ENCODE assay signal across 22 mouse cellular contexts in the genomic region with DNA sequence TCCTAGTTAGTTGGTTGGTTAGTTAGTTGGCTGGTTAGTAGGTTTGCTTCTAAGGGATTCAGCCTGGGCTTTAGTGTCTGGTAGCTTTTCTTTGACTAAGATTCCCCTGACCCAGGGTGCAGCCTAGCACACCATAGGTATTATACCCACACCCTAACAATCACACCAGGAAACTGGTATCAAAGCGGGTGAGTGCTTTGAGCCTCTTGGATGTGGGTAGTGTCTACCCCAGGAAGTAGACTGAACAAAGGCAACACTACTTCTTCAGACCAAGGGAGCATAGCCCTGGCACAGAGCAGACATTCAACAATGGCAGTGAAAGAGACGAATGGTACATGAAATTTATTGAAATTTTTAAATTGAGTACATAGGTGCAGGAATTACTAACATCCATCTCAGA. TPM values are rescaled to one million over a fixed set of nuclear protein-coding genes. Genes with fewer than 3 reads are reported as not detected.
DNase-seq lines count a peak whose midpoint lies in the region; ATAC-seq lines count a peak whose summit lies in the region.
"Had no signal": no experiment of that assay in that cellular context is flagged by ENCODE, and none has a peak within 500 bp of the region (broad histone marks: within the 10 kb centered on the region; RNA-seq: fewer than 3 reads in every experiment).

No protein-coding gene starts in this region.

- ATAC-seq in CD4-positive, CD25-positive, alpha-beta regulatory T cell, adult 4 months, result no peak
- ATAC-seq in kidney, embryonic 14.5 days (ENCODE audit: low FRiP score, low TSS enrichment), result no peak
- ATAC-seq: activated CD4-positive, CD25-positive, alpha-beta regulatory T cell, adult 4 months; forebrain, postnatal 0 days; hindbrain, embryonic 16.5 days had no signal

- H3K36me3 ChIP-seq in kidney, embryonic 14.5 days (ENCODE audit: control insufficient read depth, insufficient read depth, low read length), result no peaks in the 10 kb centered on the region
- H3K36me3 ChIP-seq: embryonic facial prominence, embryonic 13.5 days; forebrain, embryonic 12.5 days; heart, embryonic 10.5 days; hindbrain, embryonic 12.5 days had no signal

- 78% methylated on average over 2 of the region's 2 CpGs for WGBS in kidney, embryonic 14.5 days

- H3K27ac ChIP-seq in kidney, embryonic 14.5 days (ENCODE audit: low read depth, low read length), result no peak overlapping the region
- H3K27ac ChIP-seq: embryonic facial prominence, embryonic 13.5 days; forebrain, embryonic 12.5 days; heart, embryonic 10.5 days; hindbrain, embryonic 12.5 days had no signal

- no peak overlapping the region for H3K9ac ChIP-seq in kidney, embryonic 14.5 days (ENCODE audit: low read depth, low read length)
- H3K9ac ChIP-seq: embryonic facial prominence, embryonic 13.5 days; forebrain, embryonic 12.5 days; forebrain, postnatal 0 days; hindbrain, embryonic 12.5 days had no signal

- H3K4me3 ChIP-seq in kidney, embryonic 14.5 days (ENCODE audit: low read length), result no peak overlapping the region
- H3K4me3 ChIP-seq: embryonic facial prominence, embryonic 13.5 days; forebrain, embryonic 12.5 days; heart, embryonic 10.5 days; hindbrain, embryonic 12.5 days had no signal

- no peaks in the 10 kb centered on the region for H3K9me3 ChIP-seq in kidney, embryonic 14.5 days (ENCODE audit: control insufficient read depth, low read length)
- H3K9me3 ChIP-seq: embryonic facial prominence, embryonic 13.5 days; forebrain, embryonic 12.5 days; heart, embryonic 10.5 days; hindbrain, embryonic 12.5 days had no signal

- no peaks in the 10 kb centered on the region for H3K27me3 ChIP-seq in kidney, embryonic 14.5 days (ENCODE audit: control insufficient read depth, insufficient read depth, low read length)
- H3K27me3 ChIP-seq: embryonic facial prominence, embryonic 13.5 days; forebrain, embryonic 12.5 days; hindbrain, embryonic 12.5 days had no signal

- H3K4me1 ChIP-seq in kidney, embryonic 14.5 days (ENCODE audit: control insufficient read depth, insufficient read depth, low read length), result no peaks in the 10 kb centered on the region
- H3K4me1 ChIP-seq: embryonic facial prominence, embryonic 13.5 days; forebrain, embryonic 12.5 days; heart, embryonic 10.5 days; hindbrain, embryonic 12.5 days had no signal

- no peak overlapping the region for H3K4me2 ChIP-seq in kidney, embryonic 14.5 days (replicated peaks; ENCODE audit: low read depth, low read length)
- H3K4me2 ChIP-seq: embryonic facial prominence, embryonic 13.5 days; forebrain, embryonic 12.5 days; hindbrain, embryonic 12.5 days had no signal

- DNase-seq in CD4-positive, CD25-positive, alpha-beta regulatory T cell, adult 2 months (ENCODE audit: low read depth, low spot score), result peak; percentile 3
- peak; percentile 6 to 11 for DNase-seq in spleen, postnatal 36 days (ENCODE audit: low spot score in 2 of 2)
- DNase-seq in spleen, adult 18-20 months, result no peak
- peak; percentile 36 for DNase-seq in thymus, postnatal 0 days (ENCODE audit: low spot score)
- DNase-seq in thymus, postnatal 36 days, result peak; percentile 16 to 34
- no peak for DNase-seq in embryo, embryonic 10 days (ENCODE audit: low spot score)
- DNase-seq: adrenal gland, postnatal 14 days; cerebellum, adult 11-12 months; cerebellum, adult 9-10 months; cerebellum, postnatal 25 days; forebrain, postnatal 0 days; gastrocnemius, postnatal 25 days; heart, postnatal 10 days; heart, postnatal 4 days had no signal

RNA-seq across cellular contexts. Expression of a gene that starts 24.9 kb away (rescaled TPM):
- not detected for polyA plus RNA-seq in CD4-positive, CD25-positive, alpha-beta regulatory T cell, adult 4 months (2017; shearing (Covaris generic))
- polyA plus RNA-seq in thymus, postnatal 0 days (2015; fragmentation: Nextera tagmentation; extraction: Ambion mirVana), result 0.95 and 1.1 TPM in 2 replicates
- 0.51 and 0.65 TPM in 2 replicates for polyA plus RNA-seq in kidney, embryonic 14.5 days (2014; fragmentation: Nextera tagmentation; extraction: Ambion mirVana)

Comparison
In these comparisons a context has a peak if more than half of its experiments do, and no peak if none do; other contexts are left out.
1. DNase-seq: peak in CD4-positive, CD25-positive, alpha-beta regulatory T cell, adult 2 months (single experiment), spleen, postnatal 36 days (2 of 2), thymus, postnatal 0 days (single experiment) and thymus, postnatal 36 days (2 of 2); none in spleen, adult 18-20 months (0 of 2) and embryo, embryonic 10 days (single experiment).